Mouse (Mus musculus) c-Kit-negative CD71-positive TER-119-positive erythroid progenitor cells, embryonic 14.5 days (primary cell): ENCODE data around the gene Synm.

Experiments
- DNase-seq: peaks from one replicate; pipeline ENCODE4 v3.0.0-alpha.2; 2013; ENCODE audit warnings: low read depth, low spot score

Gene Synm

GRCm38 (mm10) chr7:67759629-67759995, at the start of gene Synm:
TSS of gene Synm (minus strand) at chr7:67759742.
- DNase-seq: no peak

DNA sequence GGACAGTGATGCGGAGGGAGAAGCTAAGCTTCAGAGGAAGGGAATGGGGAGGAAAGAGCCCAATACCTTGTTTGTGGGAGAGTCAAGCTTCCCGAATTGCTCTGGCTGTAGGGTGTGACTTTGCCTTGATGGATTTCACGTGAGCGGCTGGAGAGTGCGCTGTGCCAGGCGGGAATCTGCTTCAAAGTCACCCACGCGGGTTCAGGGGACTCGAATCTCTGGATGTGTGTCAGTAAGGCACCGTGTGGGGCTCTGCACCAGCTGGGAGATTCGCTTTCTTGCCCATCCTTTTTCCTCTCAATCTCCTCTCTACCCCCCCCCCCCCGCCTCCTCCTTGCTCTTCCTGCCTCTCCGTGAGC, 44.3 kb upstream of the Synm start:
- DNase-seq: no peak

DNA sequence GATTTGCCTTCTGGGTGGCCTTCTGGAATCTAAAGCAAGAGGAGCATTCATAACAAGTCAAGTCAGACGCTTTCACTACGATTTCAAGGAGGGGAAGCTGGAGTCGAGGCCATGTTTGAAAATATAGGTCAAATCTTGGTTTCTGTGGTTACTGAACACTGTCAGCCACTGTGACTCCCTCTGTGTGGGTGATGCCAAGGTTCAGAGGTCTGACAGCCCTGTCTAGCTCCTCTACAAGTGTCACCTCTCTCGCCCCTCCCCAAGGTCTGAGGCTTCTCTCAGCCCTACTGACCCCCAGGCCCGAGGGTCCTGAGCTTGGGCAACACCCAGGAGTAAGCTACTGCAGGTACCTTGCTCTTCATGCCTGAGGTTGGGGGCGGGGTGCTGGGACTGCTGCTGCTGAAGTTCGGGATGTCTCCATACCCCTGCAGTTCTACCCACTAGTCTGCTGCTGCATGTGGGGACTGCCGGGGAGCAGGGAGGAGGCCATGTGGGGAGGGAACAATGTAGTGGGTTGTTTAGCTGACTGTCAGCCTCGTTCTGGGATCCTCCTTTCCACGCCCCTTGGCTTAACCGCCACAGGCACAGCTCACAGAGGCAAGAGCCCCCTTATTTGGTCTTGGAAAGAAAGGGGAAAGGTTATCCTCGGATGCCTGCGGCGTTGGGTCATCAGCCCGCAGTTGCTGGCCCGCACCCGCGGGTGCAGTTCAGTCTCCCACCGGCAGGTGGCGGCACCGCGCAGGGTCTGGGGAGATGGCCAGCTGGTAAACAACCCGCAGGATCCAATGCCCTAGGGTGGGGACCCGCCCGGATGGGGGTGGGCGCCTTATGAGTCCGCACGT, 43.7 kb upstream of the Synm start:
- peak; percentile 11 for DNase-seq

GRCm38 (mm10) chr7:67801022-67801421, 41.5 kb upstream of the Synm start:
- no peak for DNase-seq

DNA sequence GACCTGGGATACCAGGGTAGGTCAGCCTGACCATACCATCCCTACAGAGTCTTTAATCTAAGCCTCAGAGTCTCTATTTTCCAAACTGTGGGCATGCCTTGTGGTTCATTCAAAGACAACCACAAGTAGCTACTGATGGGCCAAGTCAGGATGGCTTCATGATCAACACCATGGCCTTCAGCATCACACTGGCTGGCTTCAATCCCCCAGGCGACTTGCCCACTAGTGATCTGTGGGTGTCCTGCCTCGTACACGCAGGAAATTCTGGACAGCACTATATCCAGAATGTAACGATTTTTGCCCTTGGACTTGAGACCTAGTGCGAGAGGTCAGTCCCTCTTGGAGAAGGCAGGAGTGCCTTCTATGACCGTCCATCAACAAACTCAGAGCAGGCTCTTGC, 41.0 kb upstream of the Synm start:
- DNase-seq: no peak

DNA sequence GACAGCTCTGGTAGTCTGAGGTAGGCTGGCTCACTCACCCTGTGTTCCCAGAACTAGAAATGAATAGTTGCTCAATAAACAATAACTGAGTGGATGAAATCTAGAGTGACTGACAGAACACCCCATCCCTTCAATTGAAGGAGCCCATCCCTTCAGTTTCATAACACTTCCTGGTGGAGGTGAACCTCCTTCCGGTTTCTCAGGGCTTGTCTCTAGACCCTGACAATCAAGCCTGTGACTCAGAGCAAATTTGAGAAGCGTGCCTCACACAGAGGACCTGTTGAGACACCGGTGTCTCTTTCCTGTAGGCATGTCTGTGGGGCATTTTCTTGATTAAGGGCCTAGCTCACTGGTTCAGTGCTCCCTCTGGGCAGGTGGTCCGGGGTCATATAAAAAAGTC, 38.9 kb upstream of the Synm start:
- DNase-seq: no peak

DNA sequence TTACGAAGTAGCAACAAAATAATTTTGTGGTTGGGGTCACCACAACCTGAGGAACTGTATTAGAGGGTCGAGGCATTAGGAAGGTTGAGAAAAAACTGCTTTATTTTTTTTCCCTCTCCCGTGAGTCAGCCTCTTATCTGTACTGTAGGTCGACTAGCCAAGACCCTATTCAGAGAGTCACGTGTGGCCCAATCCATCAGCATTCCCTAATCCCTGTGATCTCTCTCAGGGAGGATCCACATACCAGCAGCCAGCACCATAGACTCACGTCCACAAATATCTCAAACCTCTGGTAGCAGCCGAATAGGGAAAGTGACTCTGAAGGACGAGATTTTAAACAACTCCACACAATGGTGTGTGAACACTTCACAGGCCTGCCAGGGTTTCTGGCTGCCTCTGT, 37.5 kb upstream of the Synm start:
- no peak for DNase-seq

DNA sequence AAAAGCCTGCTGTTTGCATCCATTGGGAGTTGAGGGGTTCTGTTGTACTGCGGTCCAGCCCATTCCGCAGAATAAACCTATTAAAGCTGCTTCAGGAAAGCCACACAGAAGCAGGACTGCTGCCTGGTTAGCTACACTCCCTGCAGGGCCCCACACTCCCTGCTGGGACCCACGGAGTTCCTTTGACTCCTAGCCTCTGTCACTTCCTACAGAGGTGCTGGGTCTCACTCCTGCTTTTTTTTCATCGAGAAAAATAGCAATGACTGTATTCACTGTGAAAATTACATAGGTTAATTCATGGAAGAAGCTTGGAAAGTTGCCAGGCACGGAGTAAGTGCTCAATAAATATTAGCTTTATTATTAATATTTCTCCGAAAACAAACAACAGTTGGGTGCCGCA, 33.9 kb upstream of the Synm start:
- no peak for DNase-seq

- no peak for DNase-seq
Measured at GRCm38 (mm10) chr7:67791256-67791655, 31.7 kb upstream of the Synm start.

- DNase-seq: peak; percentile 30
Measured at GRCm38 (mm10) chr7:67788713-67789112, 29.2 kb upstream of the Synm start.

DNA sequence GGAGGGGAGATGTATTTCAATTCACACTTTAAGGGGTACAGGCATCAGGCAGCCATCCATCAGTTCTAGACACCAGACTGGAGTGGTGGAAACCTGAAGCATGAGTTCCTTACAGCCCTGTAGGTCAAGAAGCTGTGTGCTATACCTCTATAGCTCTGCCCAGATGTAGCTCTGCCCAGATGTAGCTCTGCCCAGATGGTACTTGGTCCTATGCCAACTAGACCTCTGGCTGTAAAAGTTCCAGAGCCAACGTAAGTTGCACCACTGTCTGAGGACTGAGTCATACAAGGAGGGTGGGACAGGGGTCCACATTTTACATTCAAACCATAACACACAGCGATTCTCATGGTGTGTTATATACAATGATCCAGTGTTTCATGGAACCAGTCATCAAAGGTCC, 28.3 kb upstream of the Synm start:
- no peak for DNase-seq

GRCm38 (mm10) chr7:67776636-67777305, 17.2 kb upstream of the Synm start:
- no peak for DNase-seq

- DNase-seq: no peak
Measured at GRCm38 (mm10) chr7:67775623-67776022, 16.1 kb upstream of the Synm start.

DNA sequence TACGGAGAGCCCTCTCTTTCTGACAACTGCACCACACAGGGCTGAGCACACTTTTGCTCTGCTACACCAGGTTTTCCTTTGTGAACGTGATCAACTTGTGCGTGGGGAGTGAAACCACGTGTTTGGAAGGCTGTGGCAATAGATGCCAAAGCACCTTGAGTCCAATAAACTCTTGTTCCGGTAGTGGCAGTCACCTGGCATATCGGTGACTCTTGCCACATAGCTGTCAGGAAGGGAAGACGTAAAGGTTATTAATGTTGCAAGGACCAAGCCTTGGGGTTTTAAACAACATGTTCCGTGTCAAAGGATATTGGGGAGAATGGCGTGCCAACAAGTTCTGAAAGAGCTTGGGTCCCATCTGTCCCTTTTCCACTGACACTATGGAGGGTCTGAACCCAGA, 12.7 kb upstream of the Synm start:
- DNase-seq: no peak

GRCm38 (mm10) chr7:67769487-67769886, 9.9 kb upstream of the Synm start:
- no peak for DNase-seq

DNA sequence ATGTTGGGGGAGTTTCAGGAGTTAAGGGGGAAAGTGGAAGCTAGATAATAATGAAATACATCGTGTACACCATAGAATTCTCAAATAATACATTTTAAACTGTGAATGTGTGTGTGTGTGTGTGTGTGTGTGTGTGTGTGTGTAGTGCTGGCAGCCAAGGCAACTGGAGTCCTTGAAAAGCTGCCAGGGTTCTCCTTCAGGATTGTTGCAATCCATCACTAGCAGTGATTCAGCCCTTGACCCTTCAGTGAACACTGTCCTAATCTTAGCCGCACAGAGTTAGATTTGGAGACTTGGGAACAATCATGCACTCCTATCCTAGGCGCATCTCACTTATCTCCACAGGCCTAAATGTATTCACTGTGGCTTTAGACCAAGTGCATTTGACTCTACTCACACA, 8.6 kb upstream of the Synm start:
- DNase-seq: no peak

DNA sequence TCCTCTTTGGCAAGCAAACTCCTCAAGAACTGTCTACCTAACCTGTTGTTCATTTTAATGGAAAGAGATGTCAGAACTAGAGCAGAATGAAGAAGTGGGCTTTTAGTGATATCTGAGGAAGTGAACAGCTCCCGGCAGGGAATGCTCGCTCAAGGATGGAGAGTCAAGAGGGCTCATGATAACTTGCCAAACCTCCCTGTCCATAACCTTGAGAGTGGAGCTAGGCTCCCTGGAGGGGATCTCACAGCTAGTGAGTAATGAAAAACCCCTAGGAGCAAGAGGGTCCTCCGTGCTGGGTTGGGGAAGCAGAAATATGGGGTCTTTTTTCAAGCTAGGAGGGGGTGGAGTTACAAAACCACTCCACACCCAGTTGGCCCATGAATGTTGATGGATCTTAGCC, 4.1 kb upstream of the Synm start:
- no peak for DNase-seq

GRCm38 (mm10) chr7:67758858-67759628, 499 bp downstream of the Synm start:
- DNase-seq: no peak

GRCm38 (mm10) chr7:67758506-67758857, 1.1 kb downstream of the Synm start:
- no peak for DNase-seq

- DNase-seq: no peak
Measured at GRCm38 (mm10) chr7:67756636-67757035, 2.9 kb downstream of the Synm start.

- no peak for DNase-seq
Measured at GRCm38 (mm10) chr7:67755366-67755765, 4.2 kb downstream of the Synm start.

DNA sequence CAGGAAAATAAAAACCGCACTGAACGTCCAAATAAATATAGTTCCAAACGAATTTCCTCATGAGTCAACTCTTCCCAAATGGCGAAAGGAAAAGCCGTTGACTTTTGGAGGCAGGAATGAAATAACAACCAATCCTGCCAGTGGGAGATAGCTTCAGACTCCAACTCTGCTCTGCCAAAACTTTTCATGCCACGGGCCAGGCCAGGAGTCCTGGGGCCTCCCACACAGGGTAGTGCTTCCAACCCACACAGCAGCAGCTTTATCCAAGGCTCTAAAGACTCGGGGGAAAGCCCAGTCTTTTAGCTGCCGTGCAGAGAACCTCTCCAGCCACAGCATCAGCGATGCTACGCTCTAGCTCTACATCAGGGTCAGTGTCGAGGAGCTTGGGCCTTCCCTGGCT, 4.9 kb downstream of the Synm start:
- DNase-seq: no peak
